Mouse (Mus musculus) kidney, postnatal 36 days (tissue): Measurements from ENCODE around the gene Utp11.
A peak's percentile ranks its signal among the peaks of the same experiment; 100 is the strongest.
"Not testable (repeated sequence)": the region's sequence is repeated elsewhere in the genome, so short reads cannot be mapped to it uniquely, and the experiment has no call there.

Experiments
- DNase-seq, 2 experiments: peaks; one replicate each; pipeline ENCODE4 v3.0.0; 2021 to 2022; ENCODE audit warnings: mixed read lengths in 2 of 2

Gene Utp11

GRCm38 (mm10) chr4:124693135-124693894 lies at the start of gene Utp11:
Gene Utp11, minus strand, starts transcription at chr4:124693600.
- peak; percentile 90 to 95 for DNase-seq

- peak; percentile 69 to 81 for DNase-seq
These were observed 49.4 kb upstream of the Utp11 start for GRCm38 (mm10) chr4:124742839-124743238.

GRCm38 (mm10) chr4:124741376-124742343 lies 48.3 kb upstream of the Utp11 start, which contains the start of gene Inpp5b:
Gene Inpp5b, plus strand, starts transcription at chr4:124741850.
- peak; percentile 91 to 92 for DNase-seq

GRCm38 (mm10) chr4:124738783-124739182 lies 45.4 kb upstream of the Utp11 start:
- no peak for DNase-seq

GRCm38 (mm10) chr4:124738013-124738412 lies 44.6 kb upstream of the Utp11 start:
- DNase-seq = no peak

GRCm38 (mm10) chr4:124737486-124737885 lies 44.1 kb upstream of the Utp11 start:
- DNase-seq = no peak

- no peak for DNase-seq
These were observed 43.6 kb upstream of the Utp11 start for GRCm38 (mm10) chr4:124736952-124737351.

GRCm38 (mm10) chr4:124726121-124726520 lies 32.7 kb upstream of the Utp11 start:
- no peak for DNase-seq

GRCm38 (mm10) chr4:124719101-124719500 lies 25.7 kb upstream of the Utp11 start:
- no peak for DNase-seq

GRCm38 (mm10) chr4:124714545-124715481 lies 21.4 kb upstream of the Utp11 start, which contains the start of gene Sf3a3:
Gene Sf3a3, plus strand, starts transcription at chr4:124714776.
- peak; percentile 96 for DNase-seq

- DNase-seq = not testable (repeated sequence)
These were observed 20.4 kb upstream of the Utp11 start for GRCm38 (mm10) chr4:124713850-124714249.

- DNase-seq = no peak
These were observed 19.2 kb upstream of the Utp11 start for GRCm38 (mm10) chr4:124712618-124713017.

- DNase-seq = peak; percentile 65 to 73
These were observed 17.4 kb upstream of the Utp11 start for GRCm38 (mm10) chr4:124710776-124711291.

GRCm38 (mm10) chr4:124709961-124710446 lies 16.6 kb upstream of the Utp11 start:
- DNase-seq = peak; percentile 51 to 63

GRCm38 (mm10) chr4:124708518-124709477 lies 15.4 kb upstream of the Utp11 start:
- DNase-seq = peak; percentile 92 to 93

GRCm38 (mm10) chr4:124708200-124708517 lies 14.8 kb upstream of the Utp11 start:
- DNase-seq = not testable (repeated sequence)

- DNase-seq = not testable (repeated sequence)
These were observed 14.2 kb upstream of the Utp11 start for GRCm38 (mm10) chr4:124707381-124708199.

- no peak for DNase-seq
These were observed 12.4 kb upstream of the Utp11 start for GRCm38 (mm10) chr4:124705661-124706269.

- peak; percentile 65 to 69 for DNase-seq
These were observed 11.5 kb upstream of the Utp11 start for GRCm38 (mm10) chr4:124704797-124705474.
